Mouse (Mus musculus) kidney, postnatal 25 days (tissue): Measurements from ENCODE around the gene Slc26a8.

Source experiments
- DNase-seq, 2 experiments: peaks; one replicate each; pipeline ENCODE4 v3.0.0; 2021; ENCODE audit warnings: mixed read lengths in 2 of 2

Slc26a8 gene

GRCm38 (mm10) chr17:28698672-28699071, 8.6 kb upstream of the Slc26a8 start:
- DNase-seq, result no peak

- DNase-seq, result no peak
Observed at GRCm38 (mm10) chr17:28698245-28698644, 8.2 kb upstream of the Slc26a8 start.

DNA sequence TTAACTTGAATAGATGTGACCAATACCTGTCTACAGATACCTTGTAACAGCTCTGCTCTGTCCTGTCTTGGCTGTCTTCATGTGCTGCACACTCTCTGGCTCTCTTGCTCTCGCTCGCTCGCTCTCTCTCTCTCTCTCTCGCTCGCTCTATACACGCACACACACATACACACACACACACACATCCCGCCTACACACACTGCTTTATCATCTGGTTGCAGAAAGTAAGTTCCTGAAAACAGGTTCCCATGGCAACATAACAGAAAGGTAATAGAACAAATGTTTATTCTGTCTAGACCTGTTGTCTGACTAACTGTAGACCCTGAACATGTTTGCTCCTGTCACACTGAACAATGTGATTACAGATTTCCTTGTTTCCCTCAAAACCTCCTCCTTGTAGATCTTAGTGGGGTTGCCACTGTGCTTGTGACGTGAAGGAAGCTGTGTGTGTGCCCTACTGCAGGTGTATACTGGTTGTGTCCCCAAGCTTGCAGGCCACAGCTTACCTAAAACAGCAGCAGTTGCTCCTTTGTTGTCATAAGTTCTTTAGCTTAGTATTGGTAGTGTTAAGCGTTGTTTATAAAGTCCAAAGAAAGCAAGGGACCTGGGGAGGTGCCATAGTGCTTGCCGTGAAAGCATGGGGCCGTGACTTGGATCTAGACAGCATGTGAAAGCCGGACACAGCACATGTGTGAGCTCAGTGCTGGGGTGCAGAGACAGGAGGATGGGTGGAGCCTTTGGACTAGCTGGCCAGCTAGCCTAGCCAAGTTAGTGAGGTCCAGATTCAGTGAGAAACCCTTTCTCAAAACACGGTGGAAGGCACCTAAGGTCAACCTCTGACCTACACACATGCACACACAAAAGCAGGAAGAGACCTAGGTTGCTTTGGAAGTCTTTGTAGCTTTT, 7.5 kb upstream of the Slc26a8 start:
- DNase-seq, result peak in 1 of 2 experiments; percentile 53

DNA sequence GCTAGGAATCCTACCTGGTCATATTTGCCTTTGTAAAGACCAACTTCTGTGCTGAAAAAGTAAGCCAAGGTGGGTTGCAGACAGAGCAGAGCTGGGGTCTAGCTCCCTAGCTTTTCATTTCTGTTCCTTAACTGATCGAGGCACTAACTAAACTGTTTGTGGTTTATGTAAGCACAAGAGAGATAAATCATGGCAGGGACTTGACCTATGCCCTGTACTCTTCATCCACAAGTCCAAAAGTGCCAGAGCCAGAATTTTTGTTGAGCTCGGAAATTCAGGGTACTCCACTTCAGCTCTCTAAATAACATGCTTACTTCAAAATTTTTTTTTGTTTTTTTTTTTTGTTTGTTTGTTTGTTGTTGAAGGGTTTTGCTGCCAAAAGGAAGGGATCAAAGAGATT, 6.6 kb upstream of the Slc26a8 start:
- DNase-seq, result peak; percentile 56 to 70

GRCm38 (mm10) chr17:28694832-28695231, 4.8 kb upstream of the Slc26a8 start:
- DNase-seq, result no peak

DNA sequence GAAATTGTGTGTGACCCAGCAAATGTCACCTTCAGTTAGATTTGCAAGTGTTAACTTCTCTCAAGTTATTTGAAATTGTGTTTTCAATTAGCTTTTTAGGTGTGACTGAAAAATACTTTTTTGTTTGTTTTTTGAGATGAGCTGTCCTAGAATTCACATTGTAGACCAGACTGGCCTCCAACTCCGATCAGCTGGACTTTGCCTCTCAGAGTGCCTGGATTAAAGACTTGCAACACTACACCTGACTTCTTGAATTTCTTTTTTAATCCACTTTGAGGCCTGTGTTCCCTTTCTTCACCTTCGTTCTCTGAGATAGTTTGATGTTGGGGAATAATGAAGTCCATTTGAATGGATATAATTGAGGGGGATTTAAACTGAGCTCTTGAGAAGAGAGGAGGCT, 4.0 kb upstream of the Slc26a8 start:
- DNase-seq, result peak; percentile 27 to 55

DNA sequence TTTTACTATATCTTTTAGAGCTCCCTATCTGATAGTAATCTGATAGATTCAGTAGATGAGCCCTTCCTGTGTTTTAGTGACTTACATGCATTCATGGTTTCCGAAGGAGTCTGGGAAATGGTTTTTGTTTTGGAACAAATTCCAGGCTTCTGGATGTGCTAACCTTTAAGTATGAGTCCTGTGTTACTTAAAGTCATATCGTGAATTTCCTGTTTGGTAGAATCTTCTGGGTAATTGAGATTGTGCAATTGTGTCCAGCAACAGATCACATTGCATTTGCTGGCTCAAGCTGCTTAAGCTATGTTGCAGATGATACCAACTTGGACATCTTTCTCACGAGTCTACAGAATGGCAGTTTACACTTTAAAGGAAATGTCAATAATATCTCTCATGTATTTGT, 3.1 kb upstream of the Slc26a8 start:
- no peak for DNase-seq

- peak; percentile 60 to 70 for DNase-seq
Observed at GRCm38 (mm10) chr17:28692341-28692710, 2.3 kb upstream of the Slc26a8 start.

- DNase-seq, result peak; percentile 74 to 87
Observed at GRCm38 (mm10) chr17:28691687-28692340, 1.8 kb upstream of the Slc26a8 start.

DNA sequence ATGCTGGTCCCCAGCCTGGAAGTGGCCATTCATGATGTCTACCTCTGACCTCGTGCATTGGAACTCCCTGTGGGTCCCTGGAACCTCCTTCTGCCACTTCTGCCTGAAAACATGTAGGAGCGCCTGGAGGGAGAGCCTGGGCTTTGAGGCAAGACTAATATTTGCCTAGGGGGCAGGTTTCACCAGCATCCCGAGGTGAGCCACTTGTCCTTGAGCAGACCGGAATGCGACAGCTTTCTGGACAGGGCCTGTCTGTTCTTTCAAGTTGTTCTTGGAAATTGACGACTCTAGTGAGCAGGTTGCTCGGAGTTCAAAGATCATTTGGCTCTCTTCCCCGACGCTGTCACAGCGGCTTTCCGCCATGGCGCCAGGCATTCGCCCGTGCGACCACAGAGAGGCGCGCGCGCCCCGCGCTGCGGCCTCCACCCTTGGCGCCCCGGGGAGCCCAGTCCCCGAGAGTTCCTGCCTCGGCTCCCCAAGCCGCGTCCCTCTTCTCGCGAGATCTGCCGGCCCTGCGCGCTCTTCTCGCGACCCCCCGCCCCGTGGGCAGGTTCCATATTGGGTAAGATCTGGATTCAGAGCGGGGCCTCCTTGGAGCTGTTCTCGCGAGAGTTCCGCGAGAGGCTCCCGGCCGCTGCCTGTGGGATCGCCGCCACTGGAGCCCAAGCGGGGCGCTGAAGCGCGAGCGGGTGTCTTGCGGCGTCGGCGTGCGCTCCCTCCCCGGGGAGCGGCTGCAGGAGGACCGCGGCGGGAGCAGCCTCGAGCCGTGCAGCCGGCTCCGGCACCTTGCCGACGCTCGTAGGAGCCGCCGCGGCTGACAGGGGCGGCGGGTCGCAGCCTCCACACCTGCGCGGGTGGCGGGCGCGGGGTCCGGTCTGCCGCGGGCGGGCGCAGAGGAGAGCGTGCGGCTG, 998 bp upstream of the Slc26a8 start, which contains the start of gene Mapk14:
Mapk14 (plus strand) TSS at position 554 of the 911 bp plus-strand sequence.
- peak; percentile 99 to 100 for DNase-seq

GRCm38 (mm10) chr17:28687354-28687753, 2.7 kb downstream of the Slc26a8 start:
- no peak for DNase-seq

DNA sequence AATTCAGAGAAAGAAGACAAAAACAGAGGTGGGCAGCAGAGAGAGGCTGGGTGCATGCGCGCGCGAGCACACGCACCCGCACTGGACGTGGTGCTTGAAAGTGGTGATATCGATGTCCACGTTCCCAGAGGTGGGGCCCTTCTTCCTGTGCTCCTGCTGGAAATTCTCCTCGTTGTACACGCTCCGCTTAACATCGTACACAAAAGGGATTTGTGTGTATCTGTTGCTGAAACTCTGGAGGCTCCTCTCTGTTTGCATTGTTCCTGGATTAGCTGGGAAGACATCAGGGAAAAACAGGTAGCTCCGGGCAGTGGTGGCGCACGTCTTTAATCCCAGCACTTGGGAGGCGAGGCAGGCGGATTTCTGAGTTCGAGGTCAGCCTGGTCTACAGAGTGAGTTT, 5.4 kb downstream of the Slc26a8 start:
- no peak for DNase-seq

- peak; percentile 59 to 87 for DNase-seq
Observed at GRCm38 (mm10) chr17:28683601-28684000, 6.4 kb downstream of the Slc26a8 start.

GRCm38 (mm10) chr17:28682311-28683084, 7.5 kb downstream of the Slc26a8 start:
- peak; percentile 66 to 90 for DNase-seq

DNA sequence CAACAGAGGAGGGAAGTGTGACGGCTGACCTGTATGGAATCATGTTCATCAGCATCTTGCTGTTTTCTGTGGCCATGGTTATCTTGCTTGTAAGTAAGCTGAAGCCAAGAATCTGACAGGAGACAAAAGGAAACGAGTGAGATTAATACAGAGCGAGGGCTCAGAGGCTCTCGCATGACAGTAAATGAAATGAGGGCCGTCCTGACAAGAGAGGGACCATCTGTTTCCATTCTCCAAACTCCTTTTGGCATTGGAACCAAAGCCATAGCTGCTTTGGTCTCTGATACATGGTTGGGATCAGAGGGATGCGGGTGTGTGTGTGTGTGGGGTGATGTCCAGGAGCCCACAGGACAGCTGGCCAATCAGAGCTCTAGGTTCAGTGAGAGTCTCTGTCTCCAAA, 30.5 kb downstream of the Slc26a8 start:
- no peak for DNase-seq

- peak in 1 of 2 experiments; percentile 25 for DNase-seq
Observed at GRCm38 (mm10) chr17:28657936-28658335, 32.1 kb downstream of the Slc26a8 start.

GRCm38 (mm10) chr17:28650268-28650667, 39.8 kb downstream of the Slc26a8 start:
- DNase-seq, result no peak

DNA sequence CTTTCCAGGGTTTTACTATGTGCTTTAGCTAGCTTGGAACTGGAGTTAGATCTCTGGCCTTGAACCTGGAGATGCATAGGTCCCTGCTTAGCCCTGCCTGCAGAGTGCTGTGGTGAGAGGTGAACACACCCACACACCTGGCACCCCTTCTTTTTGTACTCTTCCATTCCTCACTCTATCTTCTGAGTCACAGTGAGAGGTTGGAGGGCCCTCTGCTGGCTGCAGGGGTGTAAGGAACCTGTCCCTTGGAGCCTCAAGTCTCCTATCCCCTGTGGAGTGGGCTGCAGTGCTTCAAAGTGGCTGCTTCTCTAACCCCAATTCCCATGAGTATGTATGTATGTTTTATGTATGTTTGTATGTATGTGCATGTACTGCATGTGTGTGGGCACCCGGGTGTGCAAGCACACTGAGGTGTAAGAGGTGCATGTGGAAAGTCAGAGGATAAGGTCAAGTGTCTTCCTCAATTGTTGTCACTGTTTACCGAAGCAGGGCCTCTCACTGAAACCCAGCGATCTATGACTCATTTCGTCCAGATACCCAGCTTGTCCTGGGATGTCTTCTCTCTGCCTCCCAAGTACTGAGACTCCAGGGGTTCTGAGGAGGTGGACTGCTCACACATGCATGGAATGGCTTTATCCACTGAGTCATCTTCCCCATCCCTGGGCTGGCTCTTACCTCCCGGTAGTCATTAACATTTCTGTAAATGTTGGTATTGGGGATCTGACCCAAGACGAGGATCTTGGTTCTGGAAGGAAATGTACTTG, 41.2 kb downstream of the Slc26a8 start:
- DNase-seq, result peak; percentile 61 to 64

DNA sequence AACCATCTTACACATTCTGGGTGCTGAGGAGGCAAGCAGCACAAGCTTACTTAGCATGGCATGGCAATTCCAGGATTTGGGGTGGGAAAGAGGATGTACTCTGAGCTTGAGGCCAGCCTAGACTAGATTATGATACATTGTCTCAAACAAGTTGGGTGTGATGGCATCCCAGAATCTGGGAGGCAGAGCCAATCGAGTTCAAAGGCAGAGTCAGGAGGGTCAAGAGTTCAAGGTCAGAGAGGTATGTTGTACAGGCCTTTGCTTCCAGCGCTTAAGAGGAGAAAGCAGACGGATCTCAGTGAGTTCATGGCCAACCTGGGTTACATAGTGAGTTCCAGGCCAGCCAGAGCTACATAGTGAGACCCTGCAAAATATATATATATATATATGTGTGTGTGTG, 43.8 kb downstream of the Slc26a8 start:
- no peak for DNase-seq

- no peak for DNase-seq
Observed at GRCm38 (mm10) chr17:28644112-28644511, 45.9 kb downstream of the Slc26a8 start.

DNA sequence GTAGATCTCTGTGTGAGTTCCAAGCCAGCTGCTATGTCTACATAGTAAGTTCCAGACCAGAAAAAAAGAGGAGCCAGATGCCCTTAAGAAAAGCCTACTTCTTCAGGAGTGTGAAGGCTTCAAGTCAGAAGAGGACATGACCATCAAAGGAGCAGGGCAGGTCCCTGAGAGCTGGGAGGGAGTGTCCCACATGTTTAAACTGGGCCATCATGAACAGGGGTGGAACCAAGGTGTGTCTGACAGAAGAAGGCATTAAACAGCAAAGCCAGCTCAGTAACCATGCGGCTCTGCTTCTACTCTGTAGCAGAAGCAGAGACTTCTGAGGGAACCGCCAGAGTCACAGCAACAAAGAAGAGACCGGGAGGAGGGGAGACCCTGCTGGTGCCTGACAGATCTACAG, 46.3 kb downstream of the Slc26a8 start:
- no peak for DNase-seq
